Mouse (Mus musculus): ENCODE measurements at regions not wholly inside any gene's neighbourhood (a gene's known extent, or its start where the extent isn't known, plus 50 kb on each side); places are given as distances from the start of the nearest gene placed in this dataset.

- H3K27ac ChIP-seq (ENCODE audit: low read length), result no peak overlapping the region
- H3K4me3 ChIP-seq (ENCODE audit: low read depth, low read length), result no peak overlapping the region
- 62% methylated on average over 4 of the region's 4 CpGs for WGBS
- H3K27me3 ChIP-seq (replicated peaks; ENCODE audit: insufficient read depth, low read length), result no peaks in the 10 kb centered on the region
- TF ChIP-seq EP300 (IDR thresholded peaks at IDR 0.05) (no peak), CTCF (IDR thresholded peaks at IDR 0.05) (no peak)
- H3K9ac ChIP-seq (replicated peaks; ENCODE audit: low read depth), result no peak overlapping the region
- H3K9me3 ChIP-seq (ENCODE audit: low read length), result no peaks in the 10 kb centered on the region
- ATAC-seq, result no peak
- DNase-seq (ENCODE audit: low spot score), result no peak
- no peaks in the 10 kb centered on the region for H3K4me1 ChIP-seq (ENCODE audit: insufficient read depth, low read depth, low read length)
- H3K4me2 ChIP-seq (replicated peaks; ENCODE audit: low read depth, low read length), result no peak overlapping the region
- H3K36me3 ChIP-seq (ENCODE audit: insufficient read depth, low read length), result no peaks in the 10 kb centered on the region
Measured at GRCm38 (mm10) chr2:45789739-45790138, 672.5 kb upstream of the Zeb2 start.

- no peak overlapping the region for H3K27ac ChIP-seq (ENCODE audit: low read length)
- no peaks in the 10 kb centered on the region for H3K36me3 ChIP-seq (ENCODE audit: insufficient read depth, low read length)
- WGBS, result 29% methylated on average over 16 of the region's 16 CpGs
- no peak for TF ChIP-seq EP300 (IDR thresholded peaks at IDR 0.05)
- TF ChIP-seq CTCF (IDR thresholded peaks at IDR 0.05), result no peak
- ATAC-seq (no peak), DNase-seq (ENCODE audit: low spot score) (no peak)
- H3K27me3 ChIP-seq (replicated peaks; ENCODE audit: insufficient read depth, low read length), result no peaks in the 10 kb centered on the region
- no peaks in the 10 kb centered on the region for H3K4me1 ChIP-seq (ENCODE audit: insufficient read depth, low read depth, low read length)
- H3K4me3 ChIP-seq (ENCODE audit: low read depth, low read length), result no peak overlapping the region
- H3K9ac ChIP-seq (replicated peaks; ENCODE audit: low read depth), result no peak overlapping the region
- H3K4me2 ChIP-seq (replicated peaks; ENCODE audit: low read depth, low read length), result 0 out of 2 replicates have a peak overlapping the region, but pooled peaks have one; percentile 8
- H3K9me3 ChIP-seq (ENCODE audit: low read length), result no peaks in the 10 kb centered on the region
Measured at GRCm38 (mm10) chr2:45787732-45788390, 670.7 kb upstream of the Zeb2 start.

GRCm38 (mm10) chr2:45786787-45787186, 669.6 kb upstream of the Zeb2 start:
- no peak for DNase-seq (ENCODE audit: low spot score)
- TF ChIP-seq CTCF (IDR thresholded peaks at IDR 0.05) (no peak), EP300 (IDR thresholded peaks at IDR 0.05) (no peak)
- no peaks in the 10 kb centered on the region for H3K4me1 ChIP-seq (ENCODE audit: insufficient read depth, low read depth, low read length)
- ATAC-seq, result no peak
- H3K27ac ChIP-seq (ENCODE audit: low read length), result no peak overlapping the region
- H3K4me3 ChIP-seq (ENCODE audit: low read depth, low read length), result no peak overlapping the region
- no peaks in the 10 kb centered on the region for H3K9me3 ChIP-seq (ENCODE audit: low read length)
- H3K36me3 ChIP-seq (ENCODE audit: insufficient read depth, low read length), result no peaks in the 10 kb centered on the region
- WGBS, result 67% methylated on average over 6 of the region's 6 CpGs
- no peaks in the 10 kb centered on the region for H3K27me3 ChIP-seq (replicated peaks; ENCODE audit: insufficient read depth, low read length)
- H3K9ac ChIP-seq (replicated peaks; ENCODE audit: low read depth), result no peak overlapping the region
- H3K4me2 ChIP-seq (replicated peaks; ENCODE audit: low read depth, low read length), result no peak overlapping the region

- DNase-seq (ENCODE audit: low spot score) (no peak), ATAC-seq (no peak)
- Histone ChIP-seq H3K9me3 (ENCODE audit: low read length) (no peaks in the 10 kb centered on the region), H3K4me2 (replicated peaks; ENCODE audit: low read depth, low read length) (no peak overlapping the region), H3K4me3 (ENCODE audit: low read depth, low read length) (no peak overlapping the region), H3K27me3 (replicated peaks; ENCODE audit: insufficient read depth, low read length) (no peaks in the 10 kb centered on the region), H3K27ac (ENCODE audit: low read length) (no peak overlapping the region), H3K4me1 (ENCODE audit: insufficient read depth, low read depth, low read length) (no peaks in the 10 kb centered on the region), H3K9ac (replicated peaks; ENCODE audit: low read depth) (no peak overlapping the region), H3K36me3 (ENCODE audit: insufficient read depth, low read length) (no peaks in the 10 kb centered on the region)
- WGBS, result 71% methylated on average over 2 of the region's 2 CpGs
- TF ChIP-seq CTCF (IDR thresholded peaks at IDR 0.05) (no peak), EP300 (IDR thresholded peaks at IDR 0.05) (no peak)
Measured at GRCm38 (mm10) chr2:45785684-45786083, 668.5 kb upstream of the Zeb2 start.

- no peak for ATAC-seq
- Histone ChIP-seq H3K27me3 (replicated peaks; ENCODE audit: insufficient read depth, low read length) (no peaks in the 10 kb centered on the region), H3K4me2 (replicated peaks; ENCODE audit: low read depth, low read length) (no peak overlapping the region), H3K36me3 (ENCODE audit: insufficient read depth, low read length) (no peaks in the 10 kb centered on the region), H3K9ac (replicated peaks; ENCODE audit: low read depth) (no peak overlapping the region), H3K4me3 (ENCODE audit: low read depth, low read length) (no peak overlapping the region), H3K9me3 (ENCODE audit: low read length) (no peaks in the 10 kb centered on the region), H3K4me1 (ENCODE audit: insufficient read depth, low read depth, low read length) (no peaks in the 10 kb centered on the region), H3K27ac (ENCODE audit: low read length) (no peak overlapping the region)
- WGBS, result 83% methylated on average over 9 of the region's 9 CpGs
- DNase-seq (ENCODE audit: low spot score), result no peak
- TF ChIP-seq EP300 (IDR thresholded peaks at IDR 0.05), result no peak
- TF ChIP-seq CTCF (IDR thresholded peaks at IDR 0.05), result no peak
Measured at GRCm38 (mm10) chr2:45783634-45784412, 666.6 kb upstream of the Zeb2 start.

GRCm38 (mm10) chr2:45777466-45777865, 660.3 kb upstream of the Zeb2 start:
- H3K4me3 ChIP-seq (ENCODE audit: low read depth, low read length), result no peak overlapping the region
- no peak overlapping the region for H3K9ac ChIP-seq (replicated peaks; ENCODE audit: low read depth)
- no peak for TF ChIP-seq CTCF (IDR thresholded peaks at IDR 0.05)
- TF ChIP-seq EP300 (IDR thresholded peaks at IDR 0.05), result no peak
- ATAC-seq (no peak), DNase-seq (ENCODE audit: low spot score) (no peak)
- no peaks in the 10 kb centered on the region for H3K9me3 ChIP-seq (ENCODE audit: low read length)
- WGBS, result 88% methylated on average over 7 of the region's 7 CpGs
- H3K36me3 ChIP-seq (ENCODE audit: insufficient read depth, low read length), result no peaks in the 10 kb centered on the region
- no peaks in the 10 kb centered on the region for H3K4me1 ChIP-seq (ENCODE audit: insufficient read depth, low read depth, low read length)
- no peaks in the 10 kb centered on the region for H3K27me3 ChIP-seq (replicated peaks; ENCODE audit: insufficient read depth, low read length)
- no peak overlapping the region for H3K27ac ChIP-seq (ENCODE audit: low read length)
- H3K4me2 ChIP-seq (replicated peaks; ENCODE audit: low read depth, low read length), result no peak overlapping the region

All from lung, postnatal 0 days (tissue).